Mouse (Mus musculus) embryo, embryonic 10 days (tissue): ENCODE results near the gene Stag1.

Experiments used
- DNase-seq: peaks from one replicate; pipeline ENCODE4 v3.0.0-alpha.2; 2015; ENCODE audit warnings: low spot score

Stag1 gene

DNA sequence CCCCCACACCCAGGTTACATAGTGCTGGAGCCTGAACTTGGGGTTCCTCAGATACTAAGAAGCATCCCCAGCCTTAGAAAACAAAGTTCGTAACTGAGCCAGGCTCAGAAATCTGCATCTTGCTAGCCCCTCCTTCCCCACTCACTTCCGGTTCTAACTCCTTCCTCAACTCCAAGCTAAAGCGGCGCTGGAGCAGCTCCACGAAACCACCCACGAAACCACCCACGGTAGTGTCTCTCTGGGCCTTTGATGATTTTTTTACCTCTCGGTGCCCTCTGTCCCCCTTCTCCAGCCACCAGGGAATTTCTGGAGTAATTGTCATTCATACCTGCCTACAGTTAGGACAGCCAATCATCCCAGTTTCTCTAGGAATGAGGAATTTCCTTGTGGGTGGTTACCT is at the start of gene Stag1:
TSS of gene Stag1 (plus strand) at position 253 of the 400 bp plus-strand sequence.
- DNase-seq, result no peak

DNA sequence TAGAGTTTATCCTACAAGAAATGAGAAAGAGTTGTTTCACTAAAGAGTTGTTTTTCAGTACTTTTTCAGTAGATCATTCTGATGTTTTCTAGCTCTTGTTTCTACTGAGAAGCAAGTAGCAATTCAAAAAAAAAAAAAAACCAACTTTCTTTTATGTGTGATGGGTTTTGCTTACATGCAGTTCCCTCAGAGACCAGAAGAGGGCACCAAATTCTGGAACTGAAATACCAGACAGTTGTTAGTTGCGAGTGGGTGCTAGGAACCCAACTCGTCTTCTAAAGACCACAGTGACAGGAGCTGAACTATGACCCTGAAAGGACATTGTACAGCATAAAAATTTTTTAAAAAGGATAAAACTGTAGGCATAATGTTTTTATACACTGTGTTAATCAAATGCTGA is 49.3 kb upstream of the Stag1 start:
- no peak for DNase-seq

DNA sequence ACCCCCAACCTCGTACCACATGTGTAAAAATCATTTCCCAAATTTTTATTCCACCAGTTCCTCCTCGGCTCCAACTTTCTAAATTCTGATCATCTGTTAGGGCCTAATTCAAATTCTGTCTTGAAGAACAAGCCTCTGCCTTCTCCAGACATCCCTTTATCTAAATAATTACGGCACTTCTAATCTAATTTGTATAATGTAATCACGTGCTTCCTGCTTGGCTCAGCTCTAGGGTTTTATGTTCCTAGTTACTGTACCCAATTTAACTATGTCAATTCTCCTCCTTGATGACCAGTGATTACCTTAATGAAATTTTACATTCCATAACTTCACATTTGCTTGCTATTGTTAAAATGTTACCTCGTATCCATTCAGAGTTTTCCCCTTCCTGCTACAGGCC is 41.9 kb upstream of the Stag1 start:
- DNase-seq, result no peak

DNA sequence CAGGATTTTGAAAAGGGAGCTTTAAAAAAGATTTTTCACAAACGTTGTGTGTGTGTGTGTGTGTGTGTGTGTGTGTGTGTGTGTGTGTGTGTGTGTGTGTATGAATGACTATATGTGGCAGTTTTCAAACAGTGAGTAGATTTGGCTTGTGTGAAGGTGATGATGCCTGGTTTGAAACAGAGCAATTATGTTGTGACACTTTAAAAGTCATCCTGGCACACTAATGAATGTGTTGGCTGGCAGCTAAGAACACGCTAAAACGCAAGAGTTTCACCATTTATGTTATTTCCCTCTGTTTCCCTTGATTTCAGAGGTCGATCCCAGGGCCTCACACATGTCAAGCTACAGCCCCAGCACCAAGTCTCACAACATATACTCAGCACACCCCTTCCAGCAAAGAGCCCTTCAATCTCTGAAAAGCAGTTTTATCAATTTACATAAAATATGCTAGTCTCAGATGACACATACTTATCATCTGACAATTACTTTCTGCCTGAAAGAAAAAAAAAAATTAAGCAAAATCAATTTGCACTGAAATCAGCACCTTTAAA is 39.5 kb upstream of the Stag1 start:
- DNase-seq, result no peak

DNA sequence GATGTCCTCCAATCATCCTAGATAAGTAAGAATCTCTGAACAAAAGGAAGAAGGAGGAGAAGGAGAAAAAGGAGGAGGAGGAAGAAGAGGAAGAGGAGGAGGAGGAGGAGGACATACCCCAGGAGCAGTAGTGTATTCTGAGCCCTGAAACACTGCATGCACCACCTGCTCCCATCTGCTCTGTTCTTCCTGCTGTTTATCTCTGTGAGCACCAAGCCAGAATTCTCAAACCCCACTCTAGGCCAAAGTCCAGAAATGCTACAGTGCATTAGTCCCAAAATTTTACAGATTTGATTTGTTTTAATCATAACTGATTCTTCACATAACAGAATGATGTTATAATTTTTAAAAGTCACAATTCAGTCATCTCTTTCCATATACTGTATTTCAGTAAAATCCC is 38.6 kb upstream of the Stag1 start:
- DNase-seq, result no peak

DNA sequence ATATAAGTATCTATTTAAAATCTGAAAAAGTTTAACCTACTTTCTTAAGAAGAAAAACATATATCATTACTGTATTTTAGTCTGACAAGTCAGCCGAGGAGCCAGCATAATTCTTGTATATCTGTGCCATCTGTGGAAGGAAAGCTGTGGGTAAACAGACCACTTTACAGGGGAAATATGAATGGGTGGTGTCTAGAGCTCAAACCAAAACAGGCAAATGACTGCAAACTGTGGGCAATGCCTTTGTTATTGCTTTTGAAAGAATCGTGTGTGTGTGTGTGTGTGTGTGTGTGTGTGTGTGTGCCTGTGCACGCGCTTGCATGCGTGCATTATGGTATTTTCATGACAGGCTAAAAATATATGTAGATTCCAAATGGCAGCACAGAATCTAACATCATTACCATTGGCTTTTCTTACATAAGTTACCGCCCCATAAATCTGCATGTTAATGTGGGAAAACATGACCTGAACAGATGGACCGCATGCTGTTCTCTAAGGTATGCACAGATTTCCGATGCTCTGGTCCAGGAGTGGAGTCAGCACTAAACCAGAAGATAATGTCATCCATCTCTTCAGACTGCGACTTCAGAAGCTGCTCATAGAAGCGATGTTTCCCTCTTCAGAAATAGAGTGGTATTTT is 37.2 kb upstream of the Stag1 start:
- DNase-seq, result no peak

DNA sequence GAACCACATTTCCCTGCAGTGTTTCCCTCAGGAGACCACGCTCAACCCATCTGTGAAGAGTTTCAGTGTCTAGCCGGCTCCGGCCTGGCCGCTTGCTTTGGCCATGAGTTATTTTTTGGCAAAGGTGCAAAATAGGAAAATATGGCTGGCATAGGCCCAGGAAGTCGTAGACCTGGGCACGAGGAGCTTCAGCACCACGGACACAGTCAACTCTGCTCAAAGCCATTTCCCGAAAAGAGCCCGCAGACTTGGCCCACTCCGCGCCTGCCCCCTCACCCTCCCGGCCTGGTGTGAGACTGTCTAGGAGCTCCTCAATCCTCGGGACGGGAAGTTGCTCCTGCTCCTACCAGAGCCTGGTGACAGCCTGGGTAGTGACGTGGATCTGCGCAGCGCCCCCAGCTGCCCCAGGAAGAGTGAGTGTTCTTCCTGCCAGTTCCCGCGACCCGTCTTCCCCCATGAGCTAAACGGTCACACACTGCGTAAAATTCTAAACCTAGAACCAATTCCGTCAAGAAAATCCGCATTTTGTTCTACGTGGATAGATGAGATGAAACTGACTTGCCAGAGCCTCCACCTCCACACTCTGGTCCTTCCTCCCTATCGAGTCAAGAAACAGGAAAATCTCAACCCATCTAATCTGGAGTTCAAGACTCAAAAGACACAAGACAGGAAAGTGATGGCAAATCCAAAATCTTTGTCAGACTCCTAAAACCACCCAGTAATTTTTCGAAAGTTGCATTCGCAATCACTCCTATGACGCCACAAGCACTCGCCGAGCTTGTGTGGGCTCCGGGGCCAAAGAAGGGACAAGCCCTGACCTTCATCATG is 27.6 kb upstream of the Stag1 start:
- DNase-seq, result peak; percentile 69

DNA sequence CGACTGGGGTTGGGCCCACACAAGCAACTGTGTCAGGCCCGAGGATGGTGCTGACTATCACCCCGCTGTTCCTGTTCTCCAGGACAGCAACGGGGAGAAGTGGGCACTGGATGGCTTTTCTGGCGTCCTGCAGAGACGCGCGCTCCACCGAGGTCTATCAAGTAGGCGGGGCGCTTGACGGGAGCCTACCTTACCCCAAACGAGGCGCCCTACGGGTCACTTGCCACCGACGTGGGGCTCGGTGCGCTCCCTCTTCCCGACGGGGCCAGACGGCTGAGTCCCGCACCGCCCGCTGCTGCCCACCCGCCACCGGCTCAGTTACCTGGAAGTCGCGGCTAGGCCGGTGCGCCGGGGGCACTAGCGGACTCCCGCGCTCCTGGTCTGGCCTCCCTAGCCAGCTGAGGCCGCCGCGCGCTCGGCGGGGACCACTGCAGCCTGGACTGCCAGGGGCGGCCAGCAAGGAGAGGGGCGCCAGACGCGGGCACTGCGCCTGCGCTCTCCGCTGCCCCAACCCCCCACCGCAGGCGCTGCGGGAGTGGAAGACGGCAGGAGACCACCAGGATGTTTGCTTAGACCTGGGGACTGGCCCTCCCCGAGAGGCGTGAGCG is 26.9 kb upstream of the Stag1 start, which contains the start of gene Slc35g2:
TSS of gene Slc35g2 (minus strand) at position 465 of the 608 bp plus-strand sequence.
- DNase-seq, result peak; percentile 83

DNA sequence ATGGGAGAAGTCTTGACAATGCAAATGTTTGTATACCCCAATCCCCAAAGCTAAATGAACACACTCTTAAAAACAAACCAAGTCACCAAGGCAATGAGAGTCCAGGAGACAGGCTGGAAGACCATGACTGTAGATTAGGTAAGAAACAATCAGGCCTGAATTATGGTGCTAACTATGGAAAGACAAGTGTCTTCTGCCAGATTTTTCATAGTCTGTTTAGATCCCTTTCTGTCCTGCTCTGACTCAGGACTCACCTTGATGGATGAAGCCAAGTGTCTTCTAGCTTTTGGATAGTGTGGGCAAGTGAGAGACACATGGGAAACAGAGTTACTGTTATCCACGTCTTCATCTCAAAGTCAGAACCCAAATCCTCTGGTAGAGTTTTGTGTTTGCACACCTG is 26.1 kb upstream of the Stag1 start:
- no peak for DNase-seq

DNA sequence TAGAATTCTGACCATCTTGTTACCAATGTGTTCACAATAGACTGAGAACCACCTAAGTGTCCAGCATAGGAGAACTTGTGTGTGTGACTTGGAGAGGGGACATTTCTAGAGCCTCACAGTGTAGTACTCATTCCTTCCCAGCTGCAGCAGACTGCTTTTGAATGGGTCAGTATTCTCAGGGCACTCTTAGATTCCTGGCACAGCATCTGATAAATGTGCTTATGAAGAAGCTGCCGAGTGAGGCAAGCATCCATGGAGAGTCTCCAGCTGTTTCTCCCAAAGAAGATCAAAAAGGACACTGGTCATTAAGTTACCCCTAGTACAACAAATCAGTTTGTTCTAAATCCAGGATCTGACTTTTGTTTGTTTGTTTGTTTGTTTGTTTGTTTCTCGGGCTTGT is 24.3 kb upstream of the Stag1 start:
- no peak for DNase-seq

DNA sequence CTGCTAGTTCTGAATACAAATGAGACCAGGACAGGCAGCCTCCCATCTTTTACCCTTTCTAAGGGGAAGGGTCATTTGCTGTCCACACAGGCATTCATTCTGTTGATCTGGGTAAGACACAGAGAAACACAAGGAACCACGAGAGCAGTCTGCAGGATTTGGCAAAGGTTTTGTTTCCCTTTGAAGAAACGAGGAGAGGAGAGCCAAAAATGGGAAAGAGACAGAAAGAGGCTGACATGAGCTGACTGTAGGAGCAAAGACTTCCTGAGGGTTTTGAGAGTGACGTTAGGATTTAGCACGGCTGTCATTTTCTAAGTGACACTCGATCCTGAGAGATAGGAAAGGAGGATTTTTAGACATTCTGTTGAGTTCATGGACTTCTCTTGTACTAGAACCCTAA is 23.7 kb upstream of the Stag1 start:
- DNase-seq, result no peak

DNA sequence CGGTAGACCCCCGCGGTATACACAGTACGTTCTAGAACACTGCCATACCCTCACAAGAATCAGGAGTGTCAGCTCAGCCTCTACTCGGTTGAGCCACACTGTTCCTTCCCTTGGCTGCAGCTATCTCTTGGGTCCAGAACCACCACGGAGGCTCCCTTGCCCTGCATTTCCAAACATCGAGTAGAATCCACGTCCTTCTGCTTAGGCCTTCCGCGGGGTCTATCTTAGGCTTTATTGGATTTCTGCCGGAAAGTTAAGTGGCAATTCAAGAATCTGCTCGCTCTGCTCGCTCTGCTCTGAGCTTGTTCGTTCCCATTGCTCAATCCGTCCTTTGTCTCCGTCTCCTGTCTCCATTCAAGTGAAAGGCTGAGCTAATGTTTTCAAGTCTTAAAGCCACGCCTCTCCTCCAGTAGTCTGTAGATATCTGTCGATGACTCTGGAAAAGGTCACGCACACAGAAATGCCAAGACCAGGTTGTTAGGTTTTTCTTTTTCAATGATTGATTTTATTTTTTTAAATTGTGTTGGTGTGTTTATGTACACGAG is 17.3 kb upstream of the Stag1 start:
- DNase-seq, result peak; percentile 31

DNA sequence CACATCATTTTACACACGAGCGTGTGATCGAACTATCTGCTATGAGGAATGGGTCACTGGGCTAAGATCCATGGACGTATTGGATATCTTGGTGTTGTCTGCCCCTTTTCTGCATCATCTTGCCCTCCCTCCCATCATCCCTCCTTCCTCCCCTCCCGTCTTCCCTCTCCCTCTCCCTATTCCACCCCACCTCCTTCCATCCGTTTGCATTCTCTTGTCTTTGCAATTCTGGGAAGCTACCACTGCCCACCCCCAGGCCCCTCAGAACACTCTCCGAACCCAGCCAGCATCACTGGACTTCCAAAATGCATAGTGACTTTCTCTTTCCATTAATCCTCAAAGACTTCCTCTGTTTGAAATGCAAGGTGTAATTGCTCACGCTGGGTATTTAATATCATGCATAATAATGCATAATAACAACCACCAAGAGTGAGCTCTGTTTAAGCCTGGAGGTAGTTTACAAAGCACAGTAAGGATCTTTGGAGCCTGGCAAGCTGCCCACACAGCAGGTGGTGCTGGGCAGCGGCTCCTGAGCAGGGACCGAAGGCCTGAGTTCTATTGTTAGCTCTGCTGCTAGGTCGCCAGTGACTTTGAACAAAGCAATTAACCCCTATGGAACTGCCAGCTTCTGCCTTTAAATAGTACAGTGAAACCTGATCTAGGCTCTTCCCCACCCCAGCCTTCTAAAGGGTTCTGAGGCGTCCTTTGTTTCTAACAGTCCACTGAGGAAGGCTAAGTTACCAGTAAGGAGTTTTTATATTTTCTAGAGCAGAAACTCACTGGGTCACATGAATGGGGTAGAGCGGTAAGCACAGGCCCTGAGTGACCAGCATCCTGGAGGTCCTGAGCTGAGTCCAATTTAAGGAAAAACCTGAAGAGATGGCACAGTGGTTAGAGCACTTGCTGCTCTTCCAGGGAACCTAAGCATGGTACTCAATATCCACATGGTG is 15.8 kb upstream of the Stag1 start:
- DNase-seq, result peak; percentile 49

DNA sequence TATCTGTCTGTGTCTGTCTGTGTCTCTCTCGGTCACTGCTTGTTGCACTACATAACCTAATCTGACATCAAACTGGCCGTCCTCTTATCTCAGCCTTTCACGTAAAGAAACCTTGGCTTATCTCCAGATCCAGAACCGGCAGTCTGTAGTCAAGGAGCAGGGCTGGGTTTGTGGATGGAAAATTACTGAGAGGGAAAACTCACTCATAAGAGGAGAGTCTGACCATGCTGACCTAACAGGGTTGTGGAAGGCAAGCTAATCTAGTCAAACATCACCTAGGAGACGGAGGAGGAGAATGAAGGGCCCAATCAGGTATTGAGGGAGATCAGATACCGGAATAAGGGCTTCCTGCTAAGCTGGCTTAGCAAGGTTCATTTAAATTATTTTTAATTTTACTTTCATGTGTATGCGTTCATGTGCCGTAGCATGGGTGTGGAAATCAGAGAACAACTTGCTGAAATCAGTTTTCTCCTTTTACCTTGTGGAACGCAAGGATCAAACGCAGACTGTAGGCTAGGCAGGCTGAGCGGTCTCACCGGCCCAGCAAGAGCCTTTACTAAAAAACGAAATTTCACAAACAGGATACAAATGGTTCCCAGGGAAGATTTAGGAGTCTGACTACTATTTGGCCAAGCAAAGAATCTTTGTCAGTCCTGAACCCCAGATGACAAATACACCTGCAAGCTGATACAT is 14.6 kb upstream of the Stag1 start:
- no peak for DNase-seq

DNA sequence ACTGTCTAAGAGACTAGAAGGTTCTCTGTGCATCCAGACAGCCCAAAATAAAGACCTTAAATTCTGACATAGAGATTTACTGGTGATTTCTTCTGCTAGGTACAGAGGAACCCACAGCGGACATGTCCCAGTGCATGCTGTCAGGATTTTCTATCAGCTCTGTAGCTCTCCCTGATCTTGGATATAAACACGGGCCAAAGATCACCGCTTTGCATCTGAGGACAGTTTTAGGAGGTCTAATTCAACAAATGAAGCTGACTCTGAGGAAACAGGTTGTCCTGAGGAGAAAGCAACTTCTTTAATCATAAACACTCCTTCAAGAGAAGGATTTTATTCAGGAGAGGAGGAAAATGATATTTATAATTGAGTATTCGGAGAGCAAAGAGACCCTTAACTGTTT is 13.6 kb upstream of the Stag1 start:
- no peak for DNase-seq

DNA sequence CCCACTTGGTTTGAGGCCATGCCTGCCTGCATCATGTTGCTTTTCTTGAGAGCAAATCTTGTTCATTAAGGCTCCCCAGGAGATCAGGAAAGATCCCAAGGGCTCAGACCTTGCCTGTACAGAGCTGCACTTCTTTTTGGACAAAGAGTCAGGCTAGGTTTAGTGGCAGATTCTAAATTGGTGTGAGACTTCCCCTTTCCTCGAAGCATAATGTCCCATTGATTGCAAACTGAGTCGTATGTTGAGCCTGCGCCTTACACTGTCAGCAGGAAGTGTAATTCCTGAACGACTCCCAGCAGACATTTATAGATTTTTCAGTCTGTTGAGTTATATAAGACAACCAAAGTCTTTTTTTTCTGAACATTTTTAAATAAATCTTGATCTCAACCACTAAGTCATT is 7.1 kb upstream of the Stag1 start:
- no peak for DNase-seq

DNA sequence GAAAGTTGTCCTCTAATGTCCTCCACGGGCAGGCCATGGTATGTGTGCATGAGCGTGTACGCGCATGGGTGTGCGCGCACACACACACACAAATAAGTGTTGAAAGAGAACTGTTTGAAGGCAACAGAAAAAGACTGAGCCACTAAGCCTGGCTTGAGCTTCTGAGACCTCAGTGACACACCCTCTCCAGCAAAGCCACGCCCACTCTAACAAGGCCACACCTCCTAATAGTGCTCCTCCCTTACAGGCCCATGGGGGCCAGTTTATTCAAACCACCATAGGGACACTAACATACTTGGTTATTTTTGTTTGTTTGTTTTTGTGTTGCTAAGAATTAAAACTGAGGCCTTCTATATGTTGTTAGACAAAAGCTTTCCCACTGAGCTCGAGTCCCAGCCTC is 1.3 kb upstream of the Stag1 start:
- DNase-seq, result no peak

DNA sequence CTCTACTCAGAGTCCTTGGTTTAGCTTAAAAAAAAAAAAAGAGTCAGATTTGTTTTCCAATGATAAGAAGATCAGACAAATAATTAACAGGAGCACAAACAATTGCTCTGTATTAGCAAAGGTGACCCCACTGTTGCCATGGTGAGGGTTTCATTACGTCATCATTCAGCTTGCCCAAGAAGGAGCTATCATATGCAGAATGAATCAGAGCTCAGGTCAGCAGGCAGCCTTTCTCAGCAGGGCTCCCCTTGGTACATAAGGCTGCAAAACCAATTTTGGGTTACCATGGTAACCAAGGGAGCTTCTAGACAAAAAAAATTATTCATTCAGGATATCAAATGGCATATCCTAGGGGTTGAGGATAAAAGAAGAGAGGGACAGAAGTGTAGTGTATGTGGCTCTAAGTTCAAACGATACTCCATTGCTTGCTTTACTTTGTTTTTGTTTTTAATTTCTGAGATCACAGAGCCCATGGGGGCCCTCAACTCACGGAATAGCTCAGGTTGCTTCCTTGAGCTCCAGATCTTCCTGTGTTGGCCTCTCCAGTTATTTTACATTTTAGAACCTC is 2.2 kb downstream of the Stag1 start:
- DNase-seq, result peak; percentile 33

DNA sequence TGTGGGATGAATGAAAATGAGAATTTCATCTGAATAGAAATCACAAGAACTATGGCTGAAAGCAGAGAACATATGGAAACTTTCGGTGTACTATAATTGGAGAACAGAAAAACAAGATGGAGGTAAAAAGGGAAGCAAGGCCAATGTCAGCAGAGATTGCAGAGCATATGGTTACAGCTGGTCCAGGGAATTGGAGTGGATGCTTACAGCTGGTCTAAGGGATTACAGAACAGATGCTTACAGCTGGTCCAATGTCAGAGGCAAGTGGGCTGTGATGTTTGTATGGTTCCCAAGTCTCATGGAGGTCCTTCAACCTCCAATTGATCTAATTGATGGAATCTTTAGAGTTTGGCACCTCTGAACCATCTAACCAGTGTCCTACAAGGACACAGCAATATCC is 4.5 kb downstream of the Stag1 start:
- no peak for DNase-seq

DNA sequence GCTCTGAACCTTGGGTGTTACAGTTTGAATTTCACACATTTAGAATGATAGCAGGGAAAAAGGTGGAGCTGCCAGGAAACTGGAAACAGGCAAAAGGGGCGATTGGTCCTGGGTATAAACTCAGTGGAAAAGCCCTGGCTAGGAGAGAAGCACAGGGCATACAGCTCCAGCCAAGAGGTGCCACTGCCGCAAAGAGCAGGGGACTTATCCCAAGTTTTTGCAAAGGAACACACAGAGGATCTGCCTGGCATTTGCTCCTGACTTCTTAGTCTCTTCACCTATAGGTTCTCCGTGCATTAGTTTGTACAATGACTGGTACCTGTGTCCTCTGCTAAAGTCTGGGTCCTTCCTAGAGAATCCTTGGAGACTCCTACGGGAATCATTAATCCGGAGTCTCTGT is 5.6 kb downstream of the Stag1 start:
- DNase-seq, result no peak

DNA sequence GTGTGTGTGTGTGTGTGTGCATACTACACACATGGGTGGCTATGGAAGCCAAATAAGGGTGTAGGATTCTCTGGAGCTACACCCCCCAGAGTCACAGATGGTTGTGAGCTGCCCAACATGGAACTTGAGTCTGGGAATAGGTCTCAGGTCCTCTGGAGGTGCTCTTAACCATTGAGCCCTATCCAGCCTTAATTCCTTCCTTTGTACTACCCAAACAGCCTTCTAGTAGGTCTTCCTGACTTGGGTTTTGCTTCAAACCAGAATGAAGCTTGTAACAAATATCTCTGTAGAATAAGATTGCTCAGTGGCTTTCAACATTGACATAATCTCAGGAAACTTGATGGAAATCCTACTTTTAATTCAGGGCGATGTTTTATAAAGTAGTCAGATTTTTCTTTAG is 7.9 kb downstream of the Stag1 start:
- no peak for DNase-seq
